Mouse (Mus musculus): ENCODE measurements around the gene Mcts2. TPM values are rescaled to one million over a fixed set of nuclear protein-coding genes. Genes with fewer than 3 reads are reported as not detected.
"Not testable (repeated sequence)": the region's sequence is repeated elsewhere in the genome, so short reads cannot be mapped to it uniquely, and the experiment has no call there.

Mcts2 gene
- 22.0 and 24.2 TPM in 2 replicates for polyA plus RNA-seq (2015; fragmentation: Nextera tagmentation; extraction: Ambion mirVana)

DNA sequence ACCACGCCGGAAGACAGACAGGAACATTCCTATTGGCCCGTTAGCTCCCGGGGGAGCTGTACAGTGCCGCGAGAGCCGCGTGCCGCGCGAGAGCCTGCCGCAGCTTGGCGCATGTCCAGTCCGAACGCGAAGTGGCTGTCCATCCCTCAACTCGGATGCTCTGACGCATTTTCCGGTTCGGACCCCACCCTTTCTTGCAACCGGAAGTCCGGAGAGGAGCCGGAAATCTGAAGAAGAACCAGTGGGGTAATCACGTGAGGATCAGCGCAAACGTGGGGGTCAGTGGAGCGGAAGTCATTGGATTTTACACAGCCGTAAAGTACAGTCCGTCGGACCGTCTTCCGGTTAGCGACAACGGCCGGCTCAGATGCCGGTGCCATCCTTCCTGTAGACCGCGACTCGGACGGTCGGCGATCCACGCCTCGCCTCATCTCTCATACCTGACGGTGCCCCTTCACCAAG lies at the start of gene Mcts2:
Gene Mcts2 (plus strand): TSS at position 230 of the 462 bp plus-strand sequence.
- ATAC-seq (ENCODE audit: insufficient number of reproducible peaks, low FRiP score, low TSS enrichment, low read depth) = peak; percentile 86
- peaks cover 95% of the 10 kb centered on the region for H3K36me3 ChIP-seq

GRCm38 (mm10) chr2:152637381-152637780 lies 49.5 kb upstream of the Mcts2 start:
- WGBS = 68% methylated on average over 4 of the region's 4 CpGs
- Histone ChIP-seq H3K27me3 (0 out of 2 replicates have a peak, but pooled peaks cover 6% of the 10 kb centered on the region), H3K27ac (peak overlapping the region; percentile 75; the same call in 1 of the 2 replicates), H3K4me2 (no peak overlapping the region), H3K4me1 (peaks cover 35% of the 10 kb centered on the region), H3K36me3 (no peaks in the 10 kb centered on the region), H3K9me3 (no peaks in the 10 kb centered on the region), H3K9ac (no peak overlapping the region), H3K4me3 (no peak overlapping the region)
- no peak for ATAC-seq (ENCODE audit: insufficient number of reproducible peaks, low FRiP score, low TSS enrichment, low read depth)

More for the DNA sequence above, at the start of gene Mcts2:
- H3K27ac ChIP-seq = peak within 1 kb of the TSS; percentile 19; the same call in 1 of the 2 replicates
- H3K4me2 ChIP-seq = peak within 1 kb of the TSS; percentile 46
- H3K4me1 ChIP-seq = peaks cover 3% of the 10 kb centered on the region; the same call in 1 of the 2 replicates
- no peak within 1 kb of the TSS for H3K9ac ChIP-seq
- no peaks in the 10 kb centered on the region for H3K27me3 ChIP-seq
- H3K4me3 ChIP-seq = peak within 1 kb of the TSS; percentile 47
- H3K9me3 ChIP-seq = 0 out of 2 replicates have a peak, but pooled peaks cover 3% of the 10 kb centered on the region
- WGBS = 42% methylated on average over 45 of the region's 45 CpGs

DNA sequence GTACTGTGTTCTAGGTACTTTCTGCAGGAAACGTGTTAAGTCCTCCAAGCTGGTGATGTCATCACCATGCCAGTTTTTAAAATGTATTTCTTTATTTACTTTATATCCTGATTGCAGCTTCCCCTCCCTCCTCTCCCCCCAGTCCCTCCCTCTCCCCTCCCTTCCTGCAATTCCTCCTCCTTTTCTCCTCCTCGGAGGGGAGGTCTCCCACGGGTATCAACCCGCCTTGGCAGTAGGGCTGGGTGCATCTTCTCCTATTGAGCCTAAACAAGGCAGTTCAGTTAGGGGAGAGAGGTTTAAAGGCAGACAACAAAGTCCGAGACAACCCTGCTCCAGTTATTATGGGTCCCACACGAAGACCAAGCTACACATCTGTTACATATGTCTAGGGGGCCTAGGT lies 48.0 kb upstream of the Mcts2 start:
- Histone ChIP-seq H3K4me1 (peaks cover 30% of the 10 kb centered on the region), H3K9ac (no peak overlapping the region), H3K4me2 (no peak overlapping the region), H3K27ac (no peak overlapping the region), H3K4me3 (no peak overlapping the region), H3K36me3 (no peaks in the 10 kb centered on the region), H3K9me3 (no peaks in the 10 kb centered on the region), H3K27me3 (no peaks in the 10 kb centered on the region)
- WGBS = 53% methylated on average over 6 of the region's 6 CpGs
- no peak for ATAC-seq (ENCODE audit: insufficient number of reproducible peaks, low FRiP score, low TSS enrichment, low read depth)

DNA sequence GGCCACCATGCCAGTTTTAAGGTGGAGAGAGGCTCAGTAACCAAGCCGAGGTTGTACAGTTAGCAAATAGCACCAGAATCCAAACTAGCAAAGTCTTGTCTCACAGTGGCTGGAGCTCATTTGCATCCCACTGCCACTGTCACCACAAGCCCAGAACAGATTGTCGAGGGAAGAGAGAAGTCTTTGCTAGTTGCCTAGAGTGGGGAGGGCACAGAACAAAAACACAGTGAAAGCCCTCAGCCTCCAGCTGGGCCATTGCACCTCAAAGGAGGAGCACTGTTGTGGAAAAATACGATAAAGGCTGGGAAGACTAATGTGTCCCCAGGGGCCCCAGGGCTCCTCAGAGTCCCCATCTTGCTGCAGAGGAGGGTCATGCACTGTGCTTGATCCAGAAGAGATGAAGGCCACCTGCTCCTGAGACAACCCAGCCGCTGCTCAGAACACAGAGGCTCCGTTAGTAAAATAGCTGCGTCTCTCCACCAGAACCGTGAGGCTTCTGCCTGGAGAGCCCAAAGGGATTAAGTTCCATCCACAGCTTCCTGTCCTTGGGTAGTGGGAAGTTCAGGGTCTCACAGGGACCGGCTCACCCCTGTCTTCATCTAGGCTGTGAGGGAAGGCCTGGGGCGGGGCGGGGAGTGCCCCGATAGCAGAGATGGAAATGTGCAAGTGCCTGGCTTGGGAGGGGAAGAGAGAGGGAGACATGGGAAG lies 47.3 kb upstream of the Mcts2 start:
- Histone ChIP-seq H3K36me3 (no peaks in the 10 kb centered on the region), H3K9ac (no peak overlapping the region), H3K27ac (0 out of 2 replicates have a peak overlapping the region, but pooled peaks have one; percentile 33), H3K27me3 (no peaks in the 10 kb centered on the region), H3K4me3 (no peak overlapping the region), H3K4me2 (no peak overlapping the region), H3K9me3 (no peaks in the 10 kb centered on the region), H3K4me1 (peaks cover 26% of the 10 kb centered on the region)
- no peak for ATAC-seq (ENCODE audit: insufficient number of reproducible peaks, low FRiP score, low TSS enrichment, low read depth)
- WGBS = 27% methylated on average over 11 of the region's 11 CpGs

DNA sequence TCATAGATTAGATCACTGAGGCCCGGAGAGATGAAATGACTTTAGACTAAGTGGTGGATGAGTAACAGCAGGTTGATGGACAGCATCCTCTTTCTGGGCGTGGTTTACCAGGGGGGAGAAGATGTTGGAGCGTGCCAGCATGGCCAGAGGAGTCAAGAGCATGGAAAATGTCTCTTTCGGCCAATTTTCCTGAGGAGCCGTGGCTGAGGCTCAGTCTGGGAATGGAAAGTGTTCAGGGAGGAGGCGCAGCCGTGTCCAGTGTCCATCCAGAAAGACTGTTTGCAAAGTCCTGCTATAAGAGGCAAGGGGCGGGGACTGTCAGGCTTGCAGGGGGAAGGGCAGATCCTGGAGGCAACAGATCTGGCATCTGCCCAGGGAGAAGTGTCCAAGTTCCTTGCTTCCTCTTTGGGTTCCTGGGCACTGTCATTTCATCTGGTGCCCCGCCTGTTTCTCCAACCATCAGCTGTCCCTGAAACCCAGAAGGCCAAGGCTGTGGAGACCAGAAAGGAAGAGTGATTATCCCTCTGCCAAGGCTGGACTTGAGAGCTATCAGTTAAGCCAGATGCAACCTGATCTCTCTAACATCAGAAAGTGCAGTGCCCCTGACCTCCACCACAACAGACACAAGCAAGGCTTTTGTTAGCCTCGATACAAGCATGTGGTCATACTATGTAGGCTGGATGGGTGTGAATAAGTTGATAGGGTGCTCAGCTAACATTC lies 33.8 kb upstream of the Mcts2 start:
- peak; percentile 36; the same call in 1 of the 2 replicates for ATAC-seq (ENCODE audit: insufficient number of reproducible peaks, low FRiP score, low TSS enrichment, low read depth)
- no peak overlapping the region for H3K9ac ChIP-seq
- no peak overlapping the region for H3K4me3 ChIP-seq
- H3K4me1 ChIP-seq = peaks cover 9% of the 10 kb centered on the region; the same call in 1 of the 2 replicates
- H3K36me3 ChIP-seq = no peaks in the 10 kb centered on the region
- H3K27me3 ChIP-seq = no peaks in the 10 kb centered on the region
- 54% methylated on average over 10 of the region's 10 CpGs for WGBS
- H3K27ac ChIP-seq = no peak overlapping the region
- no peak overlapping the region for H3K4me2 ChIP-seq
- no peaks in the 10 kb centered on the region for H3K9me3 ChIP-seq

- WGBS = 48% methylated on average over 14 of the region's 14 CpGs
- no peaks in the 10 kb centered on the region for H3K36me3 ChIP-seq
- H3K9me3 ChIP-seq = no peaks in the 10 kb centered on the region
- no peak overlapping the region for H3K27ac ChIP-seq
- H3K4me3 ChIP-seq = no peak overlapping the region
- H3K4me1 ChIP-seq = peaks cover 9% of the 10 kb centered on the region; the same call in 1 of the 2 replicates
- H3K27me3 ChIP-seq = no peaks in the 10 kb centered on the region
- no peak overlapping the region for H3K4me2 ChIP-seq
- H3K9ac ChIP-seq = no peak overlapping the region
- ATAC-seq (ENCODE audit: insufficient number of reproducible peaks, low FRiP score, low TSS enrichment, low read depth) = no peak
These were observed 32.7 kb upstream of the Mcts2 start for GRCm38 (mm10) chr2:152653874-152654715.

- Histone ChIP-seq H3K4me1 (peaks cover 9% of the 10 kb centered on the region; the same call in 1 of the 2 replicates), H3K27me3 (no peaks in the 10 kb centered on the region), H3K4me2 (no peak overlapping the region), H3K9me3 (no peaks in the 10 kb centered on the region), H3K27ac (no peak overlapping the region), H3K36me3 (no peaks in the 10 kb centered on the region), H3K4me3 (no peak overlapping the region), H3K9ac (no peak overlapping the region)
- 60% methylated on average over 10 of the region's 10 CpGs for WGBS
- ATAC-seq (ENCODE audit: insufficient number of reproducible peaks, low FRiP score, low TSS enrichment, low read depth) = no peak
These were observed 29.4 kb upstream of the Mcts2 start for GRCm38 (mm10) chr2:152657398-152657797.

GRCm38 (mm10) chr2:152661163-152661562 lies 25.7 kb upstream of the Mcts2 start:
- Histone ChIP-seq H3K27me3 (no peaks in the 10 kb centered on the region), H3K4me1 (no peaks in the 10 kb centered on the region), H3K4me3 (no peak overlapping the region), H3K9me3 (no peaks in the 10 kb centered on the region), H3K36me3 (no peaks in the 10 kb centered on the region), H3K9ac (no peak overlapping the region), H3K4me2 (no peak overlapping the region), H3K27ac (no peak overlapping the region)
- ATAC-seq (ENCODE audit: insufficient number of reproducible peaks, low FRiP score, low TSS enrichment, low read depth) = no peak
- WGBS = 72% methylated on average over 6 of the region's 6 CpGs

GRCm38 (mm10) chr2:152666191-152666590 lies 20.6 kb upstream of the Mcts2 start:
- not testable (repeated sequence) for ATAC-seq (ENCODE audit: insufficient number of reproducible peaks, low FRiP score, low TSS enrichment, low read depth)

GRCm38 (mm10) chr2:152669256-152669638 lies 17.6 kb upstream of the Mcts2 start, which contains the start of gene H13:
Gene H13, plus strand, starts transcription at chr2:152669461.
- Histone ChIP-seq H3K4me1 (peaks cover 38% of the 10 kb centered on the region), H3K9me3 (no peaks in the 10 kb centered on the region), H3K4me3 (peak within 1 kb of the TSS; percentile 63), H3K27me3 (no peaks in the 10 kb centered on the region), H3K4me2 (peak within 1 kb of the TSS; percentile 69), H3K36me3 (peaks cover 17% of the 10 kb centered on the region), H3K27ac (peak within 1 kb of the TSS; percentile 93), H3K9ac (peak within 1 kb of the TSS; percentile 79)
- under 1% methylated on average over 35 of the region's 35 CpGs for WGBS
- peak; percentile 71 for ATAC-seq (ENCODE audit: insufficient number of reproducible peaks, low FRiP score, low TSS enrichment, low read depth)

More at GRCm38 (mm10) chr2:152666191-152666590, 20.6 kb upstream of the Mcts2 start:
- not testable (repeated sequence) for H3K9ac ChIP-seq, H3K4me3 ChIP-seq, H3K9me3 ChIP-seq, H3K4me1 ChIP-seq, H3K27ac ChIP-seq, H3K27me3 ChIP-seq, H3K36me3 ChIP-seq, H3K4me2 ChIP-seq
- WGBS = 56% methylated on average over 3 of the region's 3 CpGs
